Mouse (Mus musculus): Measurements from ENCODE around the gene Rmdn2. TPM values are rescaled to one million over a fixed set of nuclear protein-coding genes. Genes with fewer than 3 reads are reported as not detected.

Rmdn2 gene
- polyA plus RNA-seq, 1 experiment from 2014 or later, result 8.2 TPM

- ATAC-seq (ENCODE audit: low FRiP score), result no peak
- Histone ChIP-seq H3K36me3 (no peaks in the 10 kb centered on the region), H3K27me3 (replicated peaks) (no peaks in the 10 kb centered on the region), H3K27ac (replicated peaks) (no peak overlapping the region), H3K4me3 (replicated peaks) (no peak overlapping the region), H3K9ac (replicated peaks) (no peak overlapping the region), H3K4me1 (peaks cover 9% of the 10 kb centered on the region; the same call in 1 of the 2 replicates), H3K9me3 (replicated peaks) (no peaks in the 10 kb centered on the region), H3K4me2 (no peak overlapping the region)
- 84% methylated on average over 10 of the region's 10 CpGs for WGBS
Measured at GRCm38 (mm10) chr17:79618455-79618854, 6.8 kb downstream of the Rmdn2 start.

GRCm38 (mm10) chr17:79618984-79619383, 7.3 kb downstream of the Rmdn2 start:
- no peaks in the 10 kb centered on the region for H3K36me3 ChIP-seq
- H3K4me3 ChIP-seq (replicated peaks), result no peak overlapping the region
- H3K9me3 ChIP-seq (replicated peaks), result no peaks in the 10 kb centered on the region
- ATAC-seq (ENCODE audit: low FRiP score), result no peak
- H3K4me2 ChIP-seq, result no peak overlapping the region
- WGBS, result 90% methylated on average over 5 of the region's 5 CpGs
- H3K9ac ChIP-seq (replicated peaks), result no peak overlapping the region
- peaks cover 9% of the 10 kb centered on the region; the same call in 1 of the 2 replicates for H3K4me1 ChIP-seq
- H3K27me3 ChIP-seq (replicated peaks), result no peaks in the 10 kb centered on the region
- H3K27ac ChIP-seq (replicated peaks), result no peak overlapping the region

DNA sequence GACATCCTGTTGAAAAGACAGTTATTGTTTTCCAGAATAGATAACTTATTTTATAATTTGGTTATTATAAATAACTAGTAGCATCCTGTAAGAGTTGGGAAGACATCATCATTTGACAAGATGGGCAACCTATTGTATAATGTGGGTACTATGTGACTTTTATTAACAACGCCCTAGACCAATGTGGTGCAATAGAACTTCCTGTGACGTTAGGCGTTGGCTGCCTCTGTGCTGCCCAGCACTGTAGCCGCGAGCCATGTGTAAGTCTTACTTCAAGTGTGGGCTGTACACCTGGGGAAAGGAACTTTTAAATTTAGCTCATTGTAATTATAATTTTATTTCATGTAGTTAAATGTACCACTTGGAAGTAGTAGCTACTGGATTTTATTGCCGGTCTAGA, 10.4 kb downstream of the Rmdn2 start:
- no peak for ATAC-seq (ENCODE audit: low FRiP score)
- 94% methylated on average over 6 of the region's 6 CpGs for WGBS

DNA sequence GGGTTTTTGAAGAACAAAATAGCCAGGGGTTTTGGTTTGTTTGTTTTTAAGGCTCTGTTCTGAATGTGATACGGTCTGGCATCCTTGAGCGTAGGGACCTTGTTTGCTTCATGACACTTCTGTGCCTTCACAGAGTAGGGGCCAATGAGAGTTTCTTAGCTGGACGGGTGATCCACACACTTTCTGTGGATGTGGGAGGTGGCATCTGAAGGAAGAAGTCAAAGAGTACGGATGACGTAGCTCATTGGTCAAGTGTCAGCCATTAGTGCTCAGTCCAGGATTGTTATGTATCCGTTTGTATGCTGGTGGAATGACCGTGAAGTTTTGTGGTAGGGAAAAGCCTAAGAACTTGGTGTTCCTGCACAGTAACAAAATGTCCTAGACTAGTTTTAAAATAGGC, 10.9 kb downstream of the Rmdn2 start:
- ATAC-seq (ENCODE audit: low FRiP score), result no peak
- no peak overlapping the region for H3K4me3 ChIP-seq (replicated peaks)

More for the DNA sequence above, 10.4 kb downstream of the Rmdn2 start:
- Histone ChIP-seq H3K9ac (replicated peaks) (no peak overlapping the region), H3K36me3 (no peaks in the 10 kb centered on the region), H3K4me1 (no peaks in the 10 kb centered on the region), H3K4me3 (replicated peaks) (no peak overlapping the region), H3K9me3 (replicated peaks) (no peaks in the 10 kb centered on the region), H3K27me3 (replicated peaks) (no peaks in the 10 kb centered on the region), H3K27ac (replicated peaks) (no peak overlapping the region), H3K4me2 (no peak overlapping the region)

DNA sequence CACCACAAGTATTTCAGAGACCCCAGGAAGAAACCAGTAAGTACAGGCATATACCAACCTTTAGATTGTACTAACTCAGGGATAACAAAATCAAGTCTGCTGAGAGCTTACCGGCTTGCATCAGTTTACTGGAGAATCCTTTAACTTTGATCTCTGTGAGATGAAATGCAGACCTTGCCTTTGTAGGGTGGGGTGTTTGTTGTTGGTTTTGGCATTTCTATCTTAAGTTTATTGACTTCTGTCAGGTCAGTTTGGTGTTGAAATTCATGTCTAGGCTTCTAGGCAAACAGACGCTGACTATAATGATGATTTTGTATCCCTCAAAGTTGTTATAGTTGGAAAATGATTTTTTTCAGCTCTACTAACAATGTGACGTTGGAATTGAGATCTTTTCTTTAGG, 12.2 kb downstream of the Rmdn2 start:
- Histone ChIP-seq H3K36me3 (no peaks in the 10 kb centered on the region), H3K9me3 (replicated peaks) (no peaks in the 10 kb centered on the region), H3K4me1 (no peaks in the 10 kb centered on the region), H3K27ac (replicated peaks) (no peak overlapping the region), H3K4me2 (no peak overlapping the region), H3K4me3 (replicated peaks) (no peak overlapping the region), H3K27me3 (replicated peaks) (no peaks in the 10 kb centered on the region), H3K9ac (replicated peaks) (no peak overlapping the region)
- WGBS, result 90% methylated on average over 3 of the region's 3 CpGs
- no peak for ATAC-seq (ENCODE audit: low FRiP score)

More for the DNA sequence above, 10.9 kb downstream of the Rmdn2 start:
- 92% methylated on average over 7 of the region's 7 CpGs for WGBS
- H3K9ac ChIP-seq (replicated peaks), result no peak overlapping the region
- H3K4me1 ChIP-seq, result no peaks in the 10 kb centered on the region
- H3K4me2 ChIP-seq, result no peak overlapping the region
- no peaks in the 10 kb centered on the region for H3K27me3 ChIP-seq (replicated peaks)
- H3K27ac ChIP-seq (replicated peaks), result no peak overlapping the region
- H3K9me3 ChIP-seq (replicated peaks), result no peaks in the 10 kb centered on the region
- no peaks in the 10 kb centered on the region for H3K36me3 ChIP-seq

- Histone ChIP-seq H3K9ac (replicated peaks) (no peak overlapping the region), H3K4me3 (replicated peaks) (no peak overlapping the region), H3K4me2 (no peak overlapping the region), H3K4me1 (no peaks in the 10 kb centered on the region), H3K27ac (replicated peaks) (no peak overlapping the region), H3K9me3 (replicated peaks) (no peaks in the 10 kb centered on the region), H3K36me3 (no peaks in the 10 kb centered on the region), H3K27me3 (replicated peaks) (no peaks in the 10 kb centered on the region)
- ATAC-seq (ENCODE audit: low FRiP score), result no peak
- WGBS, result 75% methylated on average over 12 of the region's 12 CpGs
Measured at GRCm38 (mm10) chr17:79626241-79626816, 14.7 kb downstream of the Rmdn2 start.

- Histone ChIP-seq H3K9ac (replicated peaks) (no peak overlapping the region), H3K4me2 (no peak overlapping the region), H3K27me3 (replicated peaks) (no peaks in the 10 kb centered on the region), H3K4me3 (replicated peaks) (no peak overlapping the region), H3K4me1 (no peaks in the 10 kb centered on the region), H3K27ac (replicated peaks) (no peak overlapping the region), H3K36me3 (no peaks in the 10 kb centered on the region), H3K9me3 (replicated peaks) (no peaks in the 10 kb centered on the region)
- no peak for ATAC-seq (ENCODE audit: low FRiP score)
- WGBS, result 97% methylated on average over 4 of the region's 4 CpGs
Measured at GRCm38 (mm10) chr17:79649893-79650292, 38.2 kb downstream of the Rmdn2 start.

DNA sequence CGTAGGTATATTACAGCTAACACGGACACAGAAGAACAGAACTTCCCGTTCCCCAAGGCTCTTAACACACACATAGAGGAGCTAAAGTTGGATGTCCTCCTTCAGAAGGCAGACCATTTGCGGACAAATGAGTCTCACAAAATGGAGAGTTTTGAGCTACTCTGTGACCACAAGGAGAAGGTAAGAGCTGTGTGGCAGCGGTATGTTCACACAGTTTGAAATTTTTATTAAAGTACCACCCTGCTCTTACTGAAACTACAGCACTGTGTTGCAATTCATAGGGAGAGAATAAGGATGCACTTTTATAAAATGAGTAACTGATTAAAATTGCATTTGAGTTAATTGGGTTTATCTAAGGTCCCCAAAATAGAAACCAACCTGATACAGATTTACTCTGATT, 38.6 kb downstream of the Rmdn2 start:
- Histone ChIP-seq H3K27me3 (replicated peaks) (no peaks in the 10 kb centered on the region), H3K27ac (replicated peaks) (no peak overlapping the region), H3K4me3 (replicated peaks) (no peak overlapping the region), H3K4me2 (no peak overlapping the region), H3K36me3 (no peaks in the 10 kb centered on the region), H3K9ac (replicated peaks) (no peak overlapping the region), H3K9me3 (replicated peaks) (no peaks in the 10 kb centered on the region), H3K4me1 (no peaks in the 10 kb centered on the region)
- WGBS, result 94% methylated on average over 5 of the region's 5 CpGs
- no peak for ATAC-seq (ENCODE audit: low FRiP score)

DNA sequence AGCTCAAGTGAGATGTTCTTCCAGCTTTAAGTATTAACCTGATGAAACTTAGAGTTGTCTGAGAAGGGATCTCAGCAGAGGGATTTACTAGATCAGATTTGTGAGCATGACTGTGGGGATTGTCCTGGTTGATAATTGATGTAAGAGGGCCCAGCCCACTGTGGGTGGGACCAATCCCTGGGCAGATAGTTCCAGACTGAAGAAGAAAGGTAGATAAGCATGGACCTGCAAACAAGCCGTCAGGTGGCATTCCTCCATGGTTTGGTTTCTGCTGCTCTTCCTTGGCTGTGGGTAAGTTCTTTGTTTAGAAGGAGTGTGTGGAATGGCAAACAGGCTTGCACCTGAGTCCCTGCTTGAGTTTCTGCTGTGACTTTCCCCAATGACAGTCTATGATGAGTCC, 41.5 kb downstream of the Rmdn2 start:
- no peak overlapping the region for H3K27ac ChIP-seq (replicated peaks)
- H3K4me3 ChIP-seq (replicated peaks), result no peak overlapping the region
- H3K9ac ChIP-seq (replicated peaks), result no peak overlapping the region
- WGBS, result 88% methylated on average over 1 of the region's 1 CpGs
- no peaks in the 10 kb centered on the region for H3K9me3 ChIP-seq (replicated peaks)
- H3K36me3 ChIP-seq, result no peaks in the 10 kb centered on the region
- no peaks in the 10 kb centered on the region for H3K4me1 ChIP-seq
- ATAC-seq (ENCODE audit: low FRiP score), result no peak
- H3K4me2 ChIP-seq, result no peak overlapping the region
- H3K27me3 ChIP-seq (replicated peaks), result no peaks in the 10 kb centered on the region

- WGBS, result 60% methylated on average over 3 of the region's 3 CpGs
Measured at GRCm38 (mm10) chr17:79654187-79654586, 42.5 kb downstream of the Rmdn2 start.

DNA sequence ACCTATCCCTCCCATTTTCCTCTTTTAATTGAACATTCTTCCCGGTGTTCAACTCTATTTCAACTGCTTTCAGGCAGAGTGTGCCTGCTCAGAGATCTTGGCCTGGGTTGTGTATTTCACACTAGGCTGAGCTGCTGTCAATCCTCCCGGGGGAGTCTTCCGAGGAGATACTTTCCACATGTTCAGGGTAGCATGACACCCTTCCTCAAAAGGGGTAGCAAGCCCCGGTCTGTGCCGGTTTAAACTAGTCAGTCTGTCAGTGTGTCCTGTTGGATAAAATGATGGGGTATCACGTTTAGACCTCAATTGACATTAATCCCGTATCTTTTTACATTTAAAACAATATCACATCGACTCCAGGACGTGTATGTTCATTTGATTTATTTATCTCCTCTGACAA, 46.1 kb downstream of the Rmdn2 start:
- Histone ChIP-seq H3K4me3 (replicated peaks) (no peak overlapping the region), H3K4me2 (no peak overlapping the region), H3K4me1 (no peaks in the 10 kb centered on the region), H3K27ac (replicated peaks) (no peak overlapping the region), H3K27me3 (replicated peaks) (no peaks in the 10 kb centered on the region), H3K9me3 (replicated peaks) (no peaks in the 10 kb centered on the region), H3K36me3 (no peaks in the 10 kb centered on the region), H3K9ac (replicated peaks) (no peak overlapping the region)
- no peak for ATAC-seq (ENCODE audit: low FRiP score)
- WGBS, result 69% methylated on average over 9 of the region's 9 CpGs

More at GRCm38 (mm10) chr17:79654187-79654586, 42.5 kb downstream of the Rmdn2 start:
- H3K9me3 ChIP-seq (replicated peaks), result no peaks in the 10 kb centered on the region
- H3K27ac ChIP-seq (replicated peaks), result no peak overlapping the region
- no peak overlapping the region for H3K4me2 ChIP-seq
- no peak overlapping the region for H3K9ac ChIP-seq (replicated peaks)
- no peaks in the 10 kb centered on the region for H3K4me1 ChIP-seq
- no peak overlapping the region for H3K4me3 ChIP-seq (replicated peaks)
- no peaks in the 10 kb centered on the region for H3K36me3 ChIP-seq
- no peak for ATAC-seq (ENCODE audit: low FRiP score)
- H3K27me3 ChIP-seq (replicated peaks), result no peaks in the 10 kb centered on the region

GRCm38 (mm10) chr17:79658452-79658851, 46.8 kb downstream of the Rmdn2 start:
- Histone ChIP-seq H3K36me3 (no peaks in the 10 kb centered on the region), H3K9me3 (replicated peaks) (no peaks in the 10 kb centered on the region), H3K27me3 (replicated peaks) (no peaks in the 10 kb centered on the region), H3K9ac (replicated peaks) (no peak overlapping the region), H3K4me2 (no peak overlapping the region), H3K27ac (replicated peaks) (no peak overlapping the region), H3K4me1 (no peaks in the 10 kb centered on the region), H3K4me3 (replicated peaks) (no peak overlapping the region)
- 76% methylated on average over 3 of the region's 3 CpGs for WGBS
- no peak for ATAC-seq (ENCODE audit: low FRiP score)

DNA sequence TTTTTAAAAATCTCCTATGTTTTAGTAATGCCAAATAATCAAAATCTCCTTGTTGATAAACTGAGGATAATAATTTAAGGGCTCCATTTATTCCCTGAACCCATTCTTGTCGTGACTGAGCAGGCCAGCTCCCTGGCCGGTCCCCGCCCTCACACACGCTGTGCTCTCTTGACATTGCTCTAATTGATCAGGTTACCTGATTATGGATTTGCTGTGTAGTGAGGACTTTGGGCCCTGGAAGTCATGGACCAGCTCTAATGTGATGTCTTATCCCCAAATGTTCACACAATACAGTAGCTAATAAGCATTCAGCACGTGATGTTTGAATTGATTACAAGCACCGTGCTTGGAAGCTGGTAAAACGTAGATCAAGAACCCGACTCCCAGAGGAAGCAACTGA, 47.2 kb downstream of the Rmdn2 start:
- H3K4me3 ChIP-seq (replicated peaks), result no peak overlapping the region
- ATAC-seq (ENCODE audit: low FRiP score), result no peak
- H3K9me3 ChIP-seq (replicated peaks), result no peaks in the 10 kb centered on the region
- H3K36me3 ChIP-seq, result no peaks in the 10 kb centered on the region
- H3K27me3 ChIP-seq (replicated peaks), result no peaks in the 10 kb centered on the region
- no peak overlapping the region for H3K4me2 ChIP-seq
- H3K9ac ChIP-seq (replicated peaks), result no peak overlapping the region
- no peak overlapping the region for H3K27ac ChIP-seq (replicated peaks)
- 67% methylated on average over 8 of the region's 8 CpGs for WGBS
- no peaks in the 10 kb centered on the region for H3K4me1 ChIP-seq

All from neural tube, embryonic 15.5 days (tissue).